Mouse (Mus musculus): ENCODE measurements around the gene Sft2d2. TPM values are rescaled to one million over a fixed set of nuclear protein-coding genes. Genes with fewer than 3 reads are reported as not detected.

Gene Sft2d2
- polyA plus RNA-seq, 1 experiment = 10.3 TPM

DNA sequence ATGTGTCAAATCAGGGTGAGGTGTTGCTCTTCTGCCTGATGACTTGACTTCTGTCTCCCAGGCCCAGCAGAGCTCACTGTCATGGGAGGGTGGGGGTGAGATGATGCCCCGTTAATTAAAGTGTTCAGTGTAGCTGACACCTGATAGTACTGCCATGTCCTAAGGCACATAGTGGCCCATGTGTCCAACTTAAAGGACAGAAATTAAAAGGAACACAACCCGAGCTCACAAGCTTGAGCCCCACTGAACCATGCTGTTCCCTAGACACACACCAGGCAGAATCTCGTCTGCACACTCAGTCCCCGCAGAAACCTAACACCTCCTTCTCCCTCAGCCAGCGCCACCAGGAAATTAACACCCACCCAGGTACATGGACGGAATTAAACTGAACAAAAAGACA lies 29.3 kb downstream of the Sft2d2 start:
- TF ChIP-seq CTCF (IDR thresholded peaks at IDR 0.05; ENCODE audit: control insufficient read depth, insufficient read depth, insufficient replicate concordance, low read depth, low read length) = no peak
- no peak for TF ChIP-seq POLR2A (IDR thresholded peaks at IDR 0.05; ENCODE audit: control insufficient read depth, low read depth, low read length)
- Histone ChIP-seq H3K27me3 (ENCODE audit: control insufficient read depth, insufficient read depth, low read length) (no peaks in the 10 kb centered on the region), H3K4me1 (ENCODE audit: control insufficient read depth, insufficient read depth, low read length) (no peaks in the 10 kb centered on the region), H3K36me3 (ENCODE audit: control insufficient read depth, insufficient read depth, low read length) (no peaks in the 10 kb centered on the region), H3K27ac (ENCODE audit: control insufficient read depth, insufficient read depth, low read depth, low read length) (no peak overlapping the region), H3K4me3 (ENCODE audit: control insufficient read depth, low read depth, low read length) (no peak overlapping the region)

GRCm38 (mm10) chr1:165160723-165161405 lies 33.4 kb downstream of the Sft2d2 start, which contains the start of gene Tbx19:
Gene Tbx19, minus strand, starts transcription at chr1:165160773.
- Histone ChIP-seq H3K4me3 (ENCODE audit: control insufficient read depth, low read depth, low read length) (no peak within 1 kb of the TSS), H3K27ac (ENCODE audit: control insufficient read depth, insufficient read depth, low read depth, low read length) (no peak within 1 kb of the TSS), H3K4me1 (ENCODE audit: control insufficient read depth, insufficient read depth, low read length) (no peaks in the 10 kb centered on the region), H3K27me3 (ENCODE audit: control insufficient read depth, insufficient read depth, low read length) (no peaks in the 10 kb centered on the region), H3K36me3 (ENCODE audit: control insufficient read depth, insufficient read depth, low read length) (no peaks in the 10 kb centered on the region)
- TF ChIP-seq POLR2A (IDR thresholded peaks at IDR 0.05; ENCODE audit: control insufficient read depth, low read depth, low read length) (no peak), CTCF (IDR thresholded peaks at IDR 0.05; ENCODE audit: control insufficient read depth, insufficient read depth, insufficient replicate concordance, low read depth, low read length) (no peak)

DNA sequence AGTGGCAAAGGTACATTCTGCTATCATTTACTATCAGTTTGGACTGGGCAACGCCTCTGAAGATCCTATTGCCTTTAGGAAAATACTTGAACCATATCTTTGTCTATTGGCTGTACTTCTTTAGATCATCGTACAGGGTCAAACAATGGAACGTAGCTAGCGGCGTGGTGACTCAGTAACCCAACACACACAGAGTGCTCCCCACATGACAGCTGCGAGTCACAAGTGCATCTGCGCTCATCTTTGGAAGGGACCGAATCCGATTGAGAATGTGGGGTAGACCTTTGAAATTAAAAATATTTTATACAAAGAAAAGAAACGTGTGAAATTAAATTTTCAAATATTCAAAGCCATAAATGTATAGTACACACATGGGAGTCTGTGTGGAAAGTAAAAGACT lies 35.4 kb downstream of the Sft2d2 start:
- Histone ChIP-seq H3K27me3 (ENCODE audit: control insufficient read depth, insufficient read depth, low read length) (no peaks in the 10 kb centered on the region), H3K4me3 (ENCODE audit: control insufficient read depth, low read depth, low read length) (no peak overlapping the region), H3K27ac (ENCODE audit: control insufficient read depth, insufficient read depth, low read depth, low read length) (no peak overlapping the region), H3K36me3 (ENCODE audit: control insufficient read depth, insufficient read depth, low read length) (no peaks in the 10 kb centered on the region), H3K4me1 (ENCODE audit: control insufficient read depth, insufficient read depth, low read length) (no peaks in the 10 kb centered on the region)
- TF ChIP-seq CTCF (IDR thresholded peaks at IDR 0.05; ENCODE audit: control insufficient read depth, insufficient read depth, insufficient replicate concordance, low read depth, low read length) (no peak), POLR2A (IDR thresholded peaks at IDR 0.05; ENCODE audit: control insufficient read depth, low read depth, low read length) (no peak)

GRCm38 (mm10) chr1:165154162-165154561 lies 40.1 kb downstream of the Sft2d2 start:
- Histone ChIP-seq H3K27ac (ENCODE audit: control insufficient read depth, insufficient read depth, low read depth, low read length) (no peak overlapping the region), H3K27me3 (ENCODE audit: control insufficient read depth, insufficient read depth, low read length) (no peaks in the 10 kb centered on the region), H3K4me3 (ENCODE audit: control insufficient read depth, low read depth, low read length) (no peak overlapping the region), H3K4me1 (ENCODE audit: control insufficient read depth, insufficient read depth, low read length) (peaks cover 11% of the 10 kb centered on the region), H3K36me3 (ENCODE audit: control insufficient read depth, insufficient read depth, low read length) (no peaks in the 10 kb centered on the region)
- TF ChIP-seq POLR2A (IDR thresholded peaks at IDR 0.05; ENCODE audit: control insufficient read depth, low read depth, low read length) = no peak
- no peak for TF ChIP-seq CTCF (IDR thresholded peaks at IDR 0.05; ENCODE audit: control insufficient read depth, insufficient read depth, insufficient replicate concordance, low read depth, low read length)

- TF ChIP-seq POLR2A (IDR thresholded peaks at IDR 0.05; ENCODE audit: control insufficient read depth, low read depth, low read length) (no peak), CTCF (IDR thresholded peaks at IDR 0.05; ENCODE audit: control insufficient read depth, insufficient read depth, insufficient replicate concordance, low read depth, low read length) (no peak)
- no peaks in the 10 kb centered on the region for H3K36me3 ChIP-seq (ENCODE audit: control insufficient read depth, insufficient read depth, low read length)
- H3K27me3 ChIP-seq (ENCODE audit: control insufficient read depth, insufficient read depth, low read length) = no peaks in the 10 kb centered on the region
- H3K4me1 ChIP-seq (ENCODE audit: control insufficient read depth, insufficient read depth, low read length) = peaks cover 11% of the 10 kb centered on the region
- peak overlapping the region; percentile 19; the same call in 1 of the 2 replicates for H3K4me3 ChIP-seq (ENCODE audit: control insufficient read depth, low read depth, low read length)
- no peak overlapping the region for H3K27ac ChIP-seq (ENCODE audit: control insufficient read depth, insufficient read depth, low read depth, low read length)
Observed at GRCm38 (mm10) chr1:165151216-165151615, 43.0 kb downstream of the Sft2d2 start.

- Histone ChIP-seq H3K27ac (ENCODE audit: control insufficient read depth, insufficient read depth, low read depth, low read length) (no peak overlapping the region), H3K36me3 (ENCODE audit: control insufficient read depth, insufficient read depth, low read length) (no peaks in the 10 kb centered on the region), H3K4me3 (ENCODE audit: control insufficient read depth, low read depth, low read length) (no peak overlapping the region), H3K4me1 (ENCODE audit: control insufficient read depth, insufficient read depth, low read length) (no peaks in the 10 kb centered on the region; the same call in 1 of the 2 replicates), H3K27me3 (ENCODE audit: control insufficient read depth, insufficient read depth, low read length) (no peaks in the 10 kb centered on the region)
- TF ChIP-seq POLR2A (IDR thresholded peaks at IDR 0.05; ENCODE audit: control insufficient read depth, low read depth, low read length) (no peak), CTCF (IDR thresholded peaks at IDR 0.05; ENCODE audit: control insufficient read depth, insufficient read depth, insufficient replicate concordance, low read depth, low read length) (no peak)
Observed at GRCm38 (mm10) chr1:165142343-165142916, 51.8 kb downstream of the Sft2d2 start.

- TF ChIP-seq CTCF (IDR thresholded peaks at IDR 0.05; ENCODE audit: control insufficient read depth, insufficient read depth, insufficient replicate concordance, low read depth, low read length) = no peak
- no peak for TF ChIP-seq POLR2A (IDR thresholded peaks at IDR 0.05; ENCODE audit: control insufficient read depth, low read depth, low read length)
- H3K36me3 ChIP-seq (ENCODE audit: control insufficient read depth, insufficient read depth, low read length) = no peaks in the 10 kb centered on the region
- H3K4me1 ChIP-seq (ENCODE audit: control insufficient read depth, insufficient read depth, low read length) = no peaks in the 10 kb centered on the region; the same call in 1 of the 2 replicates
- no peak overlapping the region for H3K4me3 ChIP-seq (ENCODE audit: control insufficient read depth, low read depth, low read length)
- no peak overlapping the region for H3K27ac ChIP-seq (ENCODE audit: control insufficient read depth, insufficient read depth, low read depth, low read length)
- no peaks in the 10 kb centered on the region for H3K27me3 ChIP-seq (ENCODE audit: control insufficient read depth, insufficient read depth, low read length)
Observed at GRCm38 (mm10) chr1:165140227-165140626, 54.0 kb downstream of the Sft2d2 start.
